Mouse (Mus musculus): ENCODE measurements around the gene Lrrc63.

DNA sequence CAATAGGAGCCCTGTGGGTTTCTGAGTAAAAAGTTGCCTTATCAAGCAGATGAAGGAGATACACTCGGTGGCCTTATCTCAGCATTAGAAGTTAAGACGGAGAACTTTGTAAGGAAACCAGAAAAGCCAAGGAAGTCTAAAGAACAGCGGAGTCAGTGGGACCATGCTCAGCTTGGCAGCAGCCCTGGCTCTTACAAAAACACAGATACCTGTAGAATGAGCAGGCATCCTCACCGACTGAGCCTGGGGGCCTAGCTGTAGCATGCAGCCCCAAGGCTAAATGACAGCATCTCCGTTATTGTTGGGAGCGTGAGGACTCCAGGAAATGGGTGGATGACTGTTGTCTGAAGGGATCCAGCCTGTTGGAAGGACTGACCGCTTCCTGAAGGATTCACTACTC is 45.1 kb upstream of the Lrrc63 start:
- no peak for TF ChIP-seq CTCF (IDR thresholded peaks at IDR 0.05; ENCODE audit: control insufficient read depth, insufficient read depth, low read length)
- TF ChIP-seq POLR2A (IDR thresholded peaks at IDR 0.05; ENCODE audit: borderline replicate concordance, control insufficient read depth, low read depth, low read length), result no peak

All from bone marrow, adult 2 months (tissue).